Mouse (Mus musculus): Measurements from ENCODE around the gene Ppp3r2.

Ppp3r2 gene

GRCm38 (mm10) chr4:49681812-49682211 is at the start of gene Ppp3r2:
Gene Ppp3r2, minus strand, starts transcription at chr4:49682024.
- DNase-seq (ENCODE audit: low spot score in 2 of 2) = no peak

GRCm38 (mm10) chr4:49729326-49729725 is 47.5 kb upstream of the Ppp3r2 start:
- no peak for DNase-seq (ENCODE audit: low spot score in 2 of 2)

DNA sequence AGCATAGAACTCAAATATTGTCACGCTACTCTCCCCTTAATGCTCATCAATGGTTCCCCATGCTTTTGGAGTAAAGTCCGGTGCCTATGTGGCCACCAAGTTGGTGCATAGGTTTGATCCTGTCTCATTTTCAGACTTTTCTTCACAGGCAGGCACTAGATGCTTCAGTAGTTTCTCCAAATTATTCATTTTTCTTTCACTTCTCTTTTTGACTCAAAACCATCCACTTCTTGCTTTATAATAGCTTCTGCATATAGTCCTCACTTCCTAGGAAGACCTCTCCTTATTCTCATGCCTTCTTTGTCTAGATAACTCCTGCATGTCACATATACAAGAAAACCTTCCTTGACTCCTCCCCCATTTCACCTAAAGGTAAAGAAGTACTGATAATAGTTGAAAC is 42.1 kb upstream of the Ppp3r2 start:
- no peak for DNase-seq (ENCODE audit: low spot score in 2 of 2)

GRCm38 (mm10) chr4:49691405-49692194 is 9.8 kb upstream of the Ppp3r2 start:
- DNase-seq (ENCODE audit: low spot score in 2 of 2) = no peak

GRCm38 (mm10) chr4:49688594-49689288 is 6.9 kb upstream of the Ppp3r2 start:
- DNase-seq (ENCODE audit: low spot score in 2 of 2) = peak in 1 of 2 experiments; percentile 20

DNA sequence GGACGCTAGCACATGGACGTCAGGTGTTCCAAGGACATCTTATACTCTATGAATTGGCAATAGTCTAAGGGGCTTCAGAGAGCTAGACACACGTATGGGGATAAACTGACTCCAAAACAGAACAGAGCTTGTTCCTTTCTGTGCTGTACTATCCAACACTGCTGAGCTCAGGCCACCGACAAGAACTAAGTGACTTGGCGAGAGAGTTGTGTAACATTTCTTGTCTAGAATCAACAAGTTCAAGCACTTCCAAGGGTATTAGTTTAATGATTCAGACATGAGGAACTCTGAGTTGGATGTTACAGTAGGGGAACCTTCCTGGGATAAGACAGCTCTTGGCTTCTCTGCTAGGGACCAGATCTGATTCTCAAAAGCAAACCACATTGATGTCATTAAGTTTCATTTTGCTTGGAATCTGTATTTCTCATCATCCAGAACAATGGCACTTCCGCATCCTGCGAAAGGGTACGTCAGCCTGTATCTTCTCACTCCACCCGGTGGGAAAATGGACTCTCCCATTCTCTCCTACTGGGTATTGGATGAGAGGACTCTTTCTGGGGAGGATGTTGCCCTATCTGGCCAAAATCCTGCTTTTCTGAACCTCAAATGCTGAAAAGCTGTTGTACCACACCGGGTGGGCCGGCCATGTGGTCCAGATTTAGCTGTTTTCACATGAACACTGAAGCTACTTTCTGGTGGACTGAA is 1.5 kb downstream of the Ppp3r2 start:
- DNase-seq (ENCODE audit: low spot score in 2 of 2) = no peak

DNA sequence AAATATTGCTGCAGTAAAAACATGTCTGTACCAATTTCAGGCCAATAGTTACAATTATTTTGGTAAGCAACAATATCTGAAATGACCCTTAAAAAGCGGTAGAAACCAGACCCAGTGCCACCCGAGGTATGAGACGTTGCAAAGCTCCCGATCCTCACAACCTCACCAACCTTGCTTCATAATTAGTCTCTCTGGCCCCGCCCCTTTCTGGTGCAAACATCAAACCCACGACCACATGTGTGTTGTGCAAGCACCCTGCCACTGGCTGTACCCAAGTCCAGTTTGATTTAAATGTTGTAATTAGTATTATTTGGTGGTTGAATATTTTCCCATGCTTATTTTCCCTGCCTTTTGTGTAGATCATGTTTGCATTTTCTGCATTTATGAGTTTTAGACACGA is 5.0 kb downstream of the Ppp3r2 start:
- DNase-seq (ENCODE audit: low spot score in 2 of 2) = no peak

DNA sequence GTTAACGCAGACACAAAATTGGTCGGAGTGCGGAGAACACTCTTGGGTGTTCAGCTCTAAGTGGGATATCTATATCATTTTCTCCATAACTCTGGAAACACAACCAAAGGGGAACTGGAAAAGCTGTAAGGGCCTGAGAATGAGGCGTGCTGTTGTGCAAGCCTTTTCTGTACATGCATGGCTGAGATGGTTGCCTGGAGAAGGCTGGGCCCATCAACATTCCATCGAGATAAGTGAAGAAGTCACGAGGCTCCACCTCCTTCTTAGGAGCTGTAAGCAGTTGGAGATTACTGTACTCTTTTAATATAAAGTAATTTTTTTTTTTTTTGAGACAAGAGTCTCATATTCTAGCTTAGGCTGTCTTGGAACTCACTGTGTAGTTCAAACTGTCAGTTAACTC is 5.8 kb downstream of the Ppp3r2 start:
- no peak for DNase-seq (ENCODE audit: low spot score in 2 of 2)

GRCm38 (mm10) chr4:49664850-49665249 is 17.0 kb downstream of the Ppp3r2 start:
- DNase-seq (ENCODE audit: low spot score in 2 of 2) = no peak

GRCm38 (mm10) chr4:49662231-49662630 is 19.6 kb downstream of the Ppp3r2 start:
- no peak for DNase-seq (ENCODE audit: low spot score in 2 of 2)

DNA sequence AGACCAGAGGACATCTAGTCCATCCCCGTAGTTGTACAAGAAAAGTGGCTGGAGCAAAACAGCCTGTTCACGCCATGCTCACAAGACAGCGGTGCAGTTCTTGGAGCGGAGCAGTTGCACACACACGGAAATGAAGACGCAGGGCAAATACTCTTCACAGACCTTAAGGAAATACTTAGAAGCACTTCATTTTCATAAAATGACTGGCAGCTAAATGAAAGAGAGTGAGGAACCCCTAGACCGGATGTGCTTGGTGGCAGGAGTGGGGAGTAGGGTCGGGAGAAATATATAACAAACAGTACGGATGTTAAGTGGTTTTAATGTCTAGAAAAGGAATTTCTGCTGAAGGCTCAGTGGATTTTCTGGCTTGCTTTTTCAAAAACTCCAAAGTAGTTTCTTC is 20.2 kb downstream of the Ppp3r2 start:
- DNase-seq (ENCODE audit: low spot score in 2 of 2) = no peak

GRCm38 (mm10) chr4:49659421-49659820 is 22.4 kb downstream of the Ppp3r2 start:
- no peak for DNase-seq (ENCODE audit: low spot score in 2 of 2)

GRCm38 (mm10) chr4:49639913-49640312 is 41.9 kb downstream of the Ppp3r2 start:
- no peak for DNase-seq (ENCODE audit: low spot score in 2 of 2)

- no peak for DNase-seq (ENCODE audit: low spot score in 2 of 2)
Measured at GRCm38 (mm10) chr4:49637821-49638220, 44.0 kb downstream of the Ppp3r2 start.

DNA sequence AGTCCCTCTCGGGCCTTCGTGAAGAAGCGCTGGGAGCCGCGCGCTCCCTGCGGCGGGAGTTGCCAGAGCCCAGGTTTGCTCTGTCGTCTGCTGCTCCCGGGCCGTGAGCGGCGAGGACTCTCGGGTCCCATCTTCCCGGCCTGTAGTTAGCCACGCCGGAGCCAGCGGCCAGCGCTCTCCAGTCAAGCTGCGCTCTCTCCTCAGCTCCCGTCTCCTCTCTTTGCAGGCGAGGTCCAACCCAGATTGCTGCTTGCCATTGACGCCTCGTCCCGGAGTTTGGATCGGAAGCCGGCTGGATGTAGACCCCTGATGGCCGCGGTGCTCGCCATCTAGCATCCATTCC is 49.7 kb downstream of the Ppp3r2 start:
- DNase-seq (ENCODE audit: low spot score in 2 of 2) = no peak

DNA sequence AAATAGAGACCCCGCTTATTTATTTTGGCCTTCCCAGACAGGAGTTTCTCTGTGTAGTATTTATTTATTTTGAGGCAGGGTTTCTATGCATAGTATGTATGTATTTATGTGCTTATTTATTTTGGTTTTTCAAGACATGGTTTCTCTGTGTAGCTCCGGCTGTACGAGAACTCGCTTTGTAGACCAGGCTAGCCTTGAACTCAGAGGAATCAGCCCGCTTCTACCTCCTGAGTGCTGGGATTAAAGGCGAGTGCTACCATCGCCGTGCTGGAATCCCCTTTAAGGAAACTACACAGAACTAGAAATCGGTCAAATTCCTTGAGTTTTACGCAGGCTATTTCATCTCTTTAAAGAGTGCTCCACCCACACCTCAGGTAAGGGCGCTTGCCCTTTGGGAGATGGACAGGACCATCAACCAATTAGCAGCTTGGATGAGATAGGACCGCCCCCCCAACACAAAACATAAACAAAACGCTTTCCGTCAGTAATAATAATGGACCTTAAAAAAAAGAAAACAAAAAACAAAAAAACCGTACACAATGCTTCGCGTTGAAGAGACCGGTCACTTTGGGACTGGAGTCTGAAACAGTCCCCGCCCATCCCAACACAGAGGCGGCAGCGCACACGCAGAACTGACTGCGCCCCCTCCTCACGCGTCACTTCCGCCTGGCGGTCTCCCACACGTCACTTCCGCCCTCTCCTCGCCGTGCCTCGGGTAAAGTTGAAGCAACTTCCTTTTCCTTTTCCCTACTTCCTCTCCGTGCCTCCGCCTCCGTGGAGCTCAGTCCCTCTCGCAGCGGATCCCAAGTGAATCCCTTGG is 50.3 kb downstream of the Ppp3r2 start, which contains the start of gene Rnf20:
Gene Rnf20, plus strand, starts transcription at position 688 of the 820 bp plus-strand sequence.
- peak; percentile 88 to 95 for DNase-seq (ENCODE audit: low spot score in 2 of 2)

GRCm38 (mm10) chr4:49628941-49629340 is 52.9 kb downstream of the Ppp3r2 start:
- no peak for DNase-seq (ENCODE audit: low spot score in 2 of 2)

All from urinary bladder, adult 18-20 months (tissue).